Mouse (Mus musculus): ENCODE measurements around the gene Cdk5. TPM values are rescaled to one million over a fixed set of nuclear protein-coding genes. Genes with fewer than 3 reads are reported as not detected.

Cdk5 gene
- total and polyA plus RNA-seq, 3 experiments: 12.7 to 26.6 (median 14.3) TPM

DNA sequence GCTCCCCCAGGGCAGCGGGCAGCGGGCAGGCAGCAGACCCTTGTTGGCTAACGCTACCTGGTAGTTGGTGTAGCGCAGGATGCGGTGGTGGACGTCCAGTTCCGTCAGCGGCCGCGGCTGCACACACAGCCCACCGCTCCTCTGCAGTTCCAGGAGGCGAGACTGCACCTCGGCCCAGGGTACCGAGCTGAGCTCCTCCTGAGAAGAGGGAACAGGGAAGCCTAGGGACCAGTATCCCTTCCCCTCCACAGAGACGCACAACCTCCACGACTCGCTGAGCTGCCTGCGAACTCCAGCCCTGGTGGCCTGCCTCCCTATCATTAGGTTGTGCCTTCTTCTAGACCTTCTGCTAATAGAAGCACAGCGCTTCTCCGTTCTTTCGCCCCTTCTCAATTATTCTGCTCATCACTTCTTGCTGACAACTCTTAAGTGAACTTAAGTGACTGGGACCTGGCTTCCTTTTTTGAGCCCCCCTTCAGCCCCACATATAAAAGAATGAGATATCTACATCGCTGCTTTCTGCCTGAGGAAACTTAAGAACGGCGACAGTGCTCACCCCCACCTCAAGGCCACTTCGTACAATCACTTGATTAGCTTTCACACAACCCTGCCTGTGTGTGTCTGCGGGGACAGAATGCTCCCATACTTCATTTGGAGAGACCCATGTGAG, 34.9 kb downstream of the Cdk5 start:
- H3K9me3 ChIP-seq (replicated peaks): peaks cover 13% of the 10 kb centered on the region
- peaks cover 20% of the 10 kb centered on the region for H3K27me3 ChIP-seq (ENCODE audit: insufficient read depth, low read length)
- DNase-seq (ENCODE audit: low spot score): no peak
- no peak for ATAC-seq (ENCODE audit: extremely low read depth, insufficient number of reproducible peaks, low FRiP score, poor library complexity, severe bottlenecking)
- peaks cover 75% of the 10 kb centered on the region for H3K4me1 ChIP-seq (ENCODE audit: insufficient read depth, low read depth, low read length)
- no peak for TF ChIP-seq POLR2AphosphoS5 (IDR thresholded peaks at IDR 0.05; ENCODE audit: insufficient replicate concordance, low read depth, low read length)
- H3K36me3 ChIP-seq (replicated peaks): peaks cover 2% of the 10 kb centered on the region
- peak overlapping the region; percentile 16; the same call in 1 of the 2 replicates for H3K4me3 ChIP-seq (ENCODE audit: low read depth, low read length)

DNA sequence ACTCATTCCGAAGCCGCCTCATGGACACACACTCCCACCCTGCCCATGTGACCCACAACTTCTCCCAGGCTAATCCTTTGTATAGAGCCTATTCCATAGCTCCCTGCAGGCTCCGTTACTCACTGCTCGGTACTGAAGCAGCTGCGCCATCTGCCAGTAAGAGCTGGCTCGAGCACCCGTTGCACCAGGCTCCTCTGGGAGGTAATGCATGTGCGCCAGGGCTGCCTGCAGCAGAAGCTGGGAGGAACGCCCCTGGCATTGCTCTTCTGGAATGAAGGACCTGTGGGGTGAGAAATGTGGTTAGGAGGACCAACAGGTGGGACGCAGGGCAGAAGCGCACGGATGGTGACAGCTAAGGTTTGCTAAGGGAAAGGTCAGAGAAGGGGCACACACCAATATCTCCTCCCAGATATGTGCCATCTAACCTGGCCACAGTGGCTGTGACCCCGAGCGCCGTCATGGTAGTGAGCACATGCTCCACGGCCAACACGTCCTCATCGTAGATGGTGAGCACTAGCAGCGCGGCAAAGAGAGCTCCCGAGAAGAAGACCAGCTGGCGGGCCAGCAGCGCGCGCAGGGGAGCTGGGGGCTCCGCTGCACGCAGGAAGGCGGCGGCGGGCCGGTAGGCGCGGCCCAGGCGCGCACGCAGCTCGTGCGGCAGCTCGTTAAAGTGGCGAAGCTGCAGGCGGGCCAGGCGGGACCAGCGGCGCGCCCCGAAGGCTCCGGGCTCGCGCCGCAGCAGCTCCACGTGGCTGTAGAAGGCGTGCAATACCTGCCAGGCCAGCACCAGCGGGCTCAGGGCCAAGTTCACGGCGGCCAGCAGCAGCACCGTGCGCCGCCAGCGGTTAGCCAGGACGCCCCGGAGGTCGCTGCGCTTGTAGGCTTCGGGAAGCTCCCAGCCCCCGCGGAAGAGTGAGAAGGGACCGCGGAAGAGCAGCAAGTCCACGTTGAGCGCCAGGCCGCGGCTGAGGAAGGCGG, 35.8 kb downstream of the Cdk5 start:
- no peak for TF ChIP-seq CTCF (IDR thresholded peaks at IDR 0.05; ENCODE audit: low read depth, low read length)
- no peak for TF ChIP-seq GATA2 (IDR thresholded peaks at IDR 0.05; ENCODE audit: borderline replicate concordance, low read depth, low read length)
- TF ChIP-seq POLR2AphosphoS5 (IDR thresholded peaks at IDR 0.05; ENCODE audit: insufficient replicate concordance, low read depth, low read length): no peak
- TF ChIP-seq GATA1 (IDR thresholded peaks at IDR 0.05; ENCODE audit: borderline replicate concordance, low read length): no peak
- TF ChIP-seq TAL1 (conservative IDR thresholded peaks at IDR 0.05; ENCODE audit: low read depth, low read length): no peak
- Histone ChIP-seq H3K36me3 (replicated peaks) (peaks cover 2% of the 10 kb centered on the region), H3K4me3 (ENCODE audit: low read depth, low read length) (peak overlapping the region; percentile 16; the same call in 1 of the 2 replicates), H3K27me3 (ENCODE audit: insufficient read depth, low read length) (peaks cover 20% of the 10 kb centered on the region), H3K9me3 (replicated peaks) (peaks cover 13% of the 10 kb centered on the region), H3K4me1 (ENCODE audit: insufficient read depth, low read depth, low read length) (peaks cover 75% of the 10 kb centered on the region)
- ATAC-seq (ENCODE audit: extremely low read depth, insufficient number of reproducible peaks, low FRiP score, poor library complexity, severe bottlenecking) (no peak), DNase-seq (ENCODE audit: low spot score) (no peak)

DNA sequence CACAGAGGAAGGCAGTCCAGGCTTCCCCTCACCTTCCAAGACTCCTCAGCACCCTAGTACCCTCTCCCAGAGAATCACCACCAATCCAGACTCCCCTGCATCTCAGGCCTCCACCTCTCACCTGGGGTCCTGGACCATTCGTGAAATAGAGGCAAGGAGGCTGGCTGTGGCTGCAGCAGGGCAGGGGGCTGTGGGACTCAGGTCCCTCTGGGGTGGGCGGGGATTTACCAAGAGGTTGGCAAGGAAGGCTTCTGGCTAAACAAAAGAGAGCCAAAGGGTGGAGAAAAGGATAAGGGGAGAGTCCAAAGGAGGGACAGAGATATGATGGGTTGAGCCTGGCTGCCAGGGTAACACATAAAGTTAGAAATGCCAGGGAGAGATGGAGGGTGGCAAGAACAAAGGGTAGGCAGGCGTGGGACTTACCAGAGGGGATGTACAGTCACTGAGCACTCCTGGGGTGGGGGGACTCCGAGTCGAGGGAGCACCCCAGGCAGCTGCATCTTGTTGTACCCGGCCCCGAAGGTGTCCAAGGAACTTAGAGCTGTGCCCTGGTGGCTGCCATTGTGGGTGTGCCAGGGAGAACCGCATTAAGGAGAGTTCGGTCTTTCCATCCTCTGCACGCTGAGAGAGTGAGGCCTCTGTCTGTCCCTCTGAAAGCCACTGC, 37.3 kb downstream of the Cdk5 start:
- H3K27me3 ChIP-seq (ENCODE audit: insufficient read depth, low read length): peaks cover 25% of the 10 kb centered on the region
- H3K4me3 ChIP-seq (ENCODE audit: low read depth, low read length): no peak overlapping the region
- ATAC-seq (ENCODE audit: extremely low read depth, insufficient number of reproducible peaks, low FRiP score, poor library complexity, severe bottlenecking) (no peak), DNase-seq (ENCODE audit: low spot score) (no peak)
- peaks cover 74% of the 10 kb centered on the region for H3K4me1 ChIP-seq (ENCODE audit: insufficient read depth, low read depth, low read length)
- TF ChIP-seq GATA1 (IDR thresholded peaks at IDR 0.05; ENCODE audit: borderline replicate concordance, low read length) (no peak), CTCF (IDR thresholded peaks at IDR 0.05; ENCODE audit: low read depth, low read length) (no peak), GATA2 (IDR thresholded peaks at IDR 0.05; ENCODE audit: borderline replicate concordance, low read depth, low read length) (no peak), POLR2AphosphoS5 (IDR thresholded peaks at IDR 0.05; ENCODE audit: insufficient replicate concordance, low read depth, low read length) (no peak), TAL1 (conservative IDR thresholded peaks at IDR 0.05; ENCODE audit: low read depth, low read length) (no peak)
- peaks cover 13% of the 10 kb centered on the region for H3K9me3 ChIP-seq (replicated peaks)
- H3K36me3 ChIP-seq (replicated peaks): no peaks in the 10 kb centered on the region

DNA sequence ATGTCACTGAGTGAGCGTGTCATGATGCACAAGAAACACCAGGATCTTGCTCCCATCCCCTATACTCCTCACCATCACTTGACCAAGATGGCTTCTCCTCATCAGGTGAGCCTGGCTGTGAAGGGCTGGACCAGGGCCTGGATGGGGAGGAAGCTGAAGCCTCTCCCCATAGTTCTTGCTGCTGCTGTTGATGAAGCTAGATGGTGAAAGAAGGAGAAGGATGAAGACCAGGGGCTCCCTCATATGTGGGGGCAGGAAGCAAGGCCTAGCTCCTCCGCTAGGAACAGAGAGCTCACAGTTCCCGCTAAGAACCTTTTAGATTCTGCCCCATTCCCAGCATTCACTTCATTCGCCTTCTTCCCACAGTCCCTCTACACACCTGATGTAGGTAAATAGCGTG, 38.0 kb downstream of the Cdk5 start:
- Histone ChIP-seq H3K36me3 (replicated peaks) (no peaks in the 10 kb centered on the region), H3K9me3 (replicated peaks) (peaks cover 13% of the 10 kb centered on the region), H3K4me1 (ENCODE audit: insufficient read depth, low read depth, low read length) (peaks cover 76% of the 10 kb centered on the region), H3K27me3 (ENCODE audit: insufficient read depth, low read length) (peaks cover 25% of the 10 kb centered on the region), H3K4me3 (ENCODE audit: low read depth, low read length) (no peak overlapping the region)
- no peak for TF ChIP-seq CTCF (IDR thresholded peaks at IDR 0.05; ENCODE audit: low read depth, low read length)
- no peak for TF ChIP-seq TAL1 (conservative IDR thresholded peaks at IDR 0.05; ENCODE audit: low read depth, low read length)
- TF ChIP-seq GATA2 (IDR thresholded peaks at IDR 0.05; ENCODE audit: borderline replicate concordance, low read depth, low read length): no peak
- TF ChIP-seq GATA1 (IDR thresholded peaks at IDR 0.05; ENCODE audit: borderline replicate concordance, low read length): no peak
- no peak for TF ChIP-seq POLR2AphosphoS5 (IDR thresholded peaks at IDR 0.05; ENCODE audit: insufficient replicate concordance, low read depth, low read length)
- DNase-seq (ENCODE audit: low spot score): no peak
- ATAC-seq (ENCODE audit: extremely low read depth, insufficient number of reproducible peaks, low FRiP score, poor library complexity, severe bottlenecking): no peak

DNA sequence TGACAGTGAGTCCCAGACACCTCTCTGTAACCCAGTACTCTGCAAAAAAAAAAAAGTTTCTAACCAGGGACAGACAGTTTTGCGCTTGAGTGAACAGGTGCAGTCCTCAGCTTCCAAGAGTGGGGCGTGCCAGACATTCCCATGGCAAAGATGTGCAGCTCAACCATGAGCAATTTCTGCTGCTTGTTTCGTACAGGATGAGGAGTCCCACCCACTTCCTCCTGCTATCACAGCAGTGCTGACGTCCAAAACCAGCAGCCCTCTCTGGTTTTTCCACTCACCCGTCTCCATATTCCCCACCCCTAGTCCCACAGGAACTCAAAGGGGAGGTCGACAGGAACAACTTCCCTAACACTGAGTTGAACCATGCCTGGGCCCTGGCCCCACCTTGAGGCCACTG, 38.9 kb downstream of the Cdk5 start:
- DNase-seq (ENCODE audit: low spot score): peak; percentile 24
- TF ChIP-seq GATA1 (IDR thresholded peaks at IDR 0.05; ENCODE audit: borderline replicate concordance, low read length): no peak
- no peak for TF ChIP-seq CTCF (IDR thresholded peaks at IDR 0.05; ENCODE audit: low read depth, low read length)
- no peak for TF ChIP-seq GATA2 (IDR thresholded peaks at IDR 0.05; ENCODE audit: borderline replicate concordance, low read depth, low read length)
- TF ChIP-seq TAL1 (conservative IDR thresholded peaks at IDR 0.05; ENCODE audit: low read depth, low read length): no peak
- TF ChIP-seq POLR2AphosphoS5 (IDR thresholded peaks at IDR 0.05; ENCODE audit: insufficient replicate concordance, low read depth, low read length): no peak
- peak overlapping the region; percentile 76; the same call in 1 of the 2 replicates for H3K4me3 ChIP-seq (ENCODE audit: low read depth, low read length)
- H3K9me3 ChIP-seq (replicated peaks): peaks cover 13% of the 10 kb centered on the region
- ATAC-seq (ENCODE audit: extremely low read depth, insufficient number of reproducible peaks, low FRiP score, poor library complexity, severe bottlenecking): no peak
- peaks cover 70% of the 10 kb centered on the region for H3K4me1 ChIP-seq (ENCODE audit: insufficient read depth, low read depth, low read length)
- H3K27me3 ChIP-seq (ENCODE audit: insufficient read depth, low read length): peaks cover 34% of the 10 kb centered on the region
- H3K36me3 ChIP-seq (replicated peaks): no peaks in the 10 kb centered on the region
